Mouse (Mus musculus) heart, postnatal 10 days (tissue): ENCODE results near the gene Slc15a5. TPM values are rescaled to one million over a fixed set of nuclear protein-coding genes. Genes with fewer than 3 reads are reported as not detected.

Experiments used
- DNase-seq, 2 experiments: peaks; one replicate each; pipeline ENCODE4 v3.0.0; 2021
- intact Hi-C: fragments of 180-260 bp; cut with DNase I; formaldehyde crosslinking; loops from one replicate; pipeline ENCODE4 v1.15.1; 2025
- total RNA-seq, 2 experiments: library from RNA; stranded (reverse); gene quantifications; 2 replicates each; pipeline ENCODE4 v1.2.3; 2021

Gene Slc15a5
- total RNA-seq, 2 experiments from 2014 or later: not detected

- intact Hi-C loops: loop anchor here (5.0 kb wide), 1 partner anchor 172 kb away; no protein-coding TSS in a partner anchor
- no peak for DNase-seq
These were observed 99.9 kb downstream of the Slc15a5 start for GRCm38 (mm10) chr6:137979802-137980201.

DNA sequence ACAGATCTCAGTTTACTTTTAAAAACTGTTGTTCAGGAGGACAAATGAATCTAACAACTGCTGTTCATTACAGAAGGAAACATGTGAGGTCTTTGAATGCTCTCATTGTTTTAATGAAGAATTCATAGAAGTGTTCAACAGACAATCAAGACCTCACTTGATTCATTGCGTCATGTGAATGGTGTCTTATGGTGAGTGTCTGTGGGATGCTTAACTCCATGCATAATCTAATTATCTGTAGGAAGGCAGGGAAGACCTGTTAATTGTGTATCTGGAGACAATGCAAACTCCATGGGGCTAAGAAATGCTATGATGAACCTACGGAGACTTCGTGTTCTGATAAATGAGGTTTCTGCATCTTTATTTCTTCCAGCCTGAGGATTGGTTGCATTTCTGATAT is 103.7 kb downstream of the Slc15a5 start:
- intact Hi-C loops: no loop called here
- DNase-seq: no peak

- no peak for DNase-seq
- intact Hi-C loops: no loop called here
These were observed 116.0 kb downstream of the Slc15a5 start for GRCm38 (mm10) chr6:137963703-137964102.

DNA sequence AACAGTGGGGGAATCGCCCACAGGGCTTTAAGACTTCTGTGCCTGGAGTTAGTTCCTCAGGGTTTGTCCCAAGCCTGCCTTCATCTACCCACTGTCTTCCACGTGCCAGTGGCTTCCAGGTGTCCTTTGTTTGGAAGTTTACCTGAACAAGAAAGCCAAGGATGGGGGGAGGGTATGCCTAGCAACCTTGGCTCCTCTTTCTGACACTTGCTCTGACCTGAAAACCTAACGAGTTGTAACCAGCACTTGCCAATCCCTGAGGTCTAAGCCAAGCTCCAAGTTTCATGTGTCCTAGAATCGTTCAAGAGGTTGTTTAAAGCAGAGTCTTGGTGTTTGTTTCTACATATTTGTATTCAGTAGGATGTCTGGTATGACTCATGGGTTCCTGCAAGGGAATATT is 116.9 kb downstream of the Slc15a5 start:
- DNase-seq: no peak
- intact Hi-C loops: no loop called here

GRCm38 (mm10) chr6:137960023-137960778 is 119.5 kb downstream of the Slc15a5 start:
- no peak for DNase-seq
- intact Hi-C loops: no loop called here

DNA sequence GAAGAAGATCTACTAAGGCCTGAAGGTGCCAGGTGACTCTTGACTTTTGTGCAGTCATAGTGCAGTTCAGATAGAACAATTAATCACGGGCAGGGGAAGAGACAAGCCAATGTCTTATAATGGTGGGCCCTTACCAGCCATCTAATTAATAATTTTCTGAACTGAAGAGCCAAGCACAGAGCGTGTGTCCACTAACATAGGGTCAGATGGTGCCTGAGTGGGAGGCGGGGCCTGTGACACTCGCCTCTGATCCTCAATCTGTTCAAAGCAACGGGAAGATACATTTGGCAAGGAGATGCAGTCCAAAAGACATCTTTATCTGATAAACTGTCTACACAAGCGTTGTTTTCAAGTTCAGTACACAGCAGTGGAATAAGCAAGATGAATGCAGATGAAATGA is 122.1 kb downstream of the Slc15a5 start:
- DNase-seq: no peak
- intact Hi-C loops: no loop called here

- intact Hi-C loops: no loop called here
- no peak for DNase-seq
These were observed 122.8 kb downstream of the Slc15a5 start for GRCm38 (mm10) chr6:137956783-137957429.

DNA sequence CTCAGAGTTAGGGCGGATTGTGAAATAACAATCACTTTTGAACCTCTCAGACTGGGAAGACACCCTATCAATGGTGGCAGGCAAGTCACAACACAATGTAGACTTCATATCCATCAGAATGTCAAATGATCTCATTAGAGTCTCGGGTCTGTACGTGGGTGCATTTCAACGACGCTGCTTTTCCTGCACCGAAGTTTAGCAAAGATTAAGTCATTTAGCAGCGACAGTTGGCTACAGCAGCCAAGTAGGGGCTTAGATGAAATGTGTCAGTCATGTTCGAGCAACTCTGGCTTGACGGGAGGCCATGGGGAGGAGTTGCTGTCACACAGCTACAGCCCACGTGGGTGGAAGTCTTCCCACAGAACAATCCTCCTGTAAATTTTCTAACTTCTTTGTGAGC is 133.2 kb downstream of the Slc15a5 start:
- DNase-seq: no peak
- intact Hi-C loops: no loop called here

DNA sequence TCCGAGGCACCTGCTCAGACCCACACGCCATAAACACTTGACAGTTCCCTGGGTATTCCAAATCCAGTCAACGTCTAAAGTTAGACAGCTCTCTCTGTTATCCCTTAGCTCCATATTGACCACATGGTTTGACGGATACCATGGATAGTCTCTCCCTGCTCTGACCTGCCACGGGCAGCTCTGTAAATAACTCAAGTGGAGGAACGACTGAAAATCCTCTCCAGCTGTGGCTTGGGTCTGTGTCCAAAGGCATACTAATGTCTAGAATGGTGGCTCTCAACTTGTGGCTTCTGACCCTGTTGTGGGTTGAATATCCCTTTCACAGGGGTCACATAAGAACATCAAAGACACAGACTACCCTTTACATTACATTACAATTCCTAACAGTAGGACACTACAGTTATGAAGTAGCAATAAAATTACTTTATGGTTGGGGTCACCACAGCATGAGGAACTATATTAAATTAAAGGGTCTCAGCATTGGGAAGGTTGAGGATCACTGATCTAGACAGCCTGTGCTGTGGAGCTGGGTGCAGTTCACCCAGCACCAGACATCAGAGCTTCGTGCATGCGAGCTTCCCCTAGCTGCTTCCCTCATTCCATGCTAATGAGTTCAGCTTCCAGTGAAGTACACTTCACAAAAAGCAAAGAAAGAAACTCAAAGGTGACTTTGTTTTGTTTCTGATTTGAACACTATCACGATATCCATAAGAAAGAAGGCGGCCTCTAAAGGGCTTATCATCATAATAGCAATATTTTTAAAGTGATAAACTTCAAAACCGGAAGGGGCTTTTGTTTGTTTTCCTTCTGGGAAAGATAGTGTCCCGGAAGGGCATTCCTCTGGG is 139.1 kb downstream of the Slc15a5 start:
- no peak for DNase-seq
- intact Hi-C loops: no loop called here

DNA sequence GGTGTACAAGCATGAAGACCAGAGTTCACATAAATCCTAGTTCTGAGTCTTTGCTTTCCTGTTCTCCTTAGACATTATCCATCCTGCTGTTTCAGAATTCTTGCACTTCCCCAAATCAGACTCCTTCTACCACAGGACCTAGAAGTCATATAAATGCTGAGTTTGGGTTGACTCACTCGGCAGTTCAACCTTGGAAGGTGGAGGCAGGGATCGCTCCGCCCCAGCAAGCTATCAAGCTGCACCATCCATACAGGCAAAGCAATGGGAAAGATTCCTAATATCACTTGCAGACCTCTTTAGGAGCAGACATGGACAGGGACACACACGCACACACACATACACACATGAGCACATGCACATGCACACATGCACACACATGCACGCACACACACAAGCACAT is 142.2 kb downstream of the Slc15a5 start:
- DNase-seq: no peak
- intact Hi-C loops: no loop called here

DNA sequence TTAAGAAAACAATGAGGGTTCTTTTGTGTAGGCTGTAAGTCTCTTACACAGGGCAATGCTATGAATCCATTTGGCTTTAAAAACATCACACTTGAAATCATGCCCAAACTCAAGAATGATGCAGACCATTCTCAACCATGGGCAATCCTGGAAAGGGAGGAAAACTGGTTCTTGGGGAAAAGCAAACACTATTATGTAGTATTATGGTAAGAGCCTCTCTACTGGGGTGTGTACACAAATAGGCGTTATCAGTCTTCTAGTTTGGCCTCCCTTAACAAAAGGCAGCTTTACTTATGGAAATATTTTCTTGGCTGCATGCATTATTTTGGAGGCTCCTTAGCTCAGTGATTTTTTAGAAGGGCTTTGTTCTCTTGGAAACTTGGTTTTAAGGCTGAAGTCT is 143.4 kb downstream of the Slc15a5 start:
- intact Hi-C loops: no loop called here
- DNase-seq: no peak

GRCm38 (mm10) chr6:137935857-137936256 is 143.9 kb downstream of the Slc15a5 start:
- no peak for DNase-seq
- intact Hi-C loops: no loop called here

DNA sequence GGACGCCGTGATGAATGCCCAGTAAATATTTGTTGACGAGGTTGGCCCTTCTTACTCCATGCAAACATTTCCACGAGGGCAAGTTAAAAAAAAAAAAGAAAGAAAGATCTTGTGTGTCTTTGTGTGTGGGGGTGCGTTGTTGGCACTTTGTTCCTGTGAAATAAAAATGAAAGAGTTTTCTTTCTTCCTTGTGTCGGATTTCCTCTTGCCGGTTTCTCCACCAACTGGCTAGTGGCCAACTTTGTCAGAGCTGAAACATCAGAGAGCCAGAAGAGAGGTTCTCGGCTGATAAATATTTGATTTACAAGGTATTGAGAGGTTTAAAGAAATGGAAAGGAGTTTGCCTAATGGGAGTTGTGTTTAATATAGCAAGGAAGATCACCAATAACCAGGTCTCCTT is 144.4 kb downstream of the Slc15a5 start:
- intact Hi-C loops: no loop called here
- peak; percentile 14 to 28 for DNase-seq

DNA sequence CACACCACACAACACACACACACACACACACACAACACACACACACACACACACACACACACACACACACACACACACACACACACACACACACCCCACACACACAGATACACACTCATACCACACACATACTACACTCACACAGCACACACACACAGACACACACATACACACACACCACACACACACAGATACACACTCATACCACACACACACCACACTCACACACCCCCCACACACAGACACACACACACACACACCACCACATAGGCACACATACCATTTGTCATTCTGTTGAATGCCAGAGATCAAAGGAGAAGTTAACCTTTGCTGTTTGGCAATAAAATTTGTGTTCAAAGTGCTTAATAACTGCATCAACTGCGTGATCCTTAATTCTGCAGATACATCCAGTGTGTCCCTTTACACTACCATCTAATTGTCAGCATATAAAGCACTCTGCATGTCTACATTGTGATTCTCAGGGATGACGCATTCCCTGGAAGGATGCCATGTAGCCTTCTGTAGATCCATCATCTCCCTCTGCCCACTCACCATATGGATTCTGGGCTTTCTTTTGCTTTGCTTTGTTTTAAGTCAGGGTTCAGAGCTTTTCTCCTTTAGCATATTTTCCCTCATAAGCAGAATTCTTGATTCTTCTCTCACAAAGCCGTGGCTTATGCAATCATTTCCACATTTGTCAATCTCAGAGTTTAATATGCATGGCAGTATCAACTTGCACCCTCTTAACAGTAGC is 145.0 kb downstream of the Slc15a5 start:
- no peak for DNase-seq
- intact Hi-C loops: no loop called here

Other genes with a start within 250 kb of the Slc15a5 start
- gene Mgst1, start 60.4 kb upstream of the Slc15a5 start, total RNA-seq: 10 to 100 TPM; 24.4 to 45.6 TPM